Mouse (Mus musculus): ENCODE data around the gene Tut1.

The Tut1 gene

DNA sequence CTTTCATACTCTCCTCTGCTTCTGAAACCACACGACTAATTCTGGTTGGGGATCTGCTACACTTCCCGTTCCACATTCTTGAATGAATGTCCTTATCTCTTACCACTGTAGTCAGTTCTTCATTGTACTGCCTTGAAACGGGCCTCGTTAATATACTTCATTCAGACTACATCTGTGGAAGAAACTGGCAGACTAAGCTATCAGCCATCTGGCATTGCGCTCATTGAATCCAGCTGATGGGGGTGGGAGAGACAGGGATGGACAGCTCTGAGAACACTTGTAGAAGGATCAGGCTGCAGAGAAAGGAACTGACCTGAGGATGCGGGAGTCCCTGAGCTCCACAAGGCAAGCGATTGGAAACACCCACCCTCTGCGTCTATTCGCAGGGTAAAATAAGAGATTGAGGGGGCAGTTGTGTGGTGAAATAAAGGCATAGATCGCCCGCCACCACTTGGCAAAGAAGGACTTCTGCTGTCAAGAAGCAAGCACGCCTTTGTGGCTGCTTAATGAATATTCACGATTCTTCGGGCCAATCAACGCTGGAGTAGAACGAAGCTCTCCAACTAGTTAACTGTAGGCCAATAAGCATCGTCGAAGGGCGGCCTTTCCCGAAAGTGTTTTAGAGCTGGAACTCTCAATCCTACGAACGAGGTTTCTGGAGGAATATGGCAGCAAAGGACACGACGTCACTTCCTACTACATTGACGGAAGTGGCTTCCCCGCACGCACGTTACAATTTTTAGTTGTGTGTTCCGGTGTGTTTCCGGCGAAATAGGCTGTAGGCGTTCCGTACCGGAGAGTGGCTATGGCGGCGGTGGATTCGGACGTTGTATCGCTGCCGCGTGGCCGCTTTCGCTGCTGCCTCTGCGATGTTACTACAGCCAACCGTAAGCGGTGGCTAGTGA, at the start of gene Tut1:
Gene Tut1, plus strand, starts transcription at position 713 of the 905 bp plus-strand sequence.
- DNase-seq (ENCODE audit: low spot score in 2 of 2) = peak; percentile 92

DNA sequence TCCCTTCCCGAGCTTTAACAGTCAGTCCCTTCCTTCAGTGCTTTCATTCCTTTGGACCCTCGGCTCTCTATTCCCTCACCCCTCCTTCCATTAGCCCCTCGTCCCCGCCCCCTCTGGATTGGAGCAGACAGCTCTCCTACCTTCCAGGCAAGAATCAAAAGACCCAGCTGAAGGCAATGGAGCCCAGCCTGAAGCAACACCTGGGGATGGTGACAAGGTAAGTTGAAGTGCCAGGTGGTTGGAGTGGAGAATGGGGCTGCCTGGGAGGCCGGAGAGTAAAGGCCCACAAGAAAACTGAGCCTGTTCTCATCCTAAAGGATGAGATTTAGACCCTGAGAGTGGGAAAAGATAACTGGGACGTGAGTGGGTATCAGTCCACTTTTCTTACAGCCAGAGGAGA, 45.1 kb upstream of the Tut1 start:
- no peak for DNase-seq (ENCODE audit: low spot score in 2 of 2)

DNA sequence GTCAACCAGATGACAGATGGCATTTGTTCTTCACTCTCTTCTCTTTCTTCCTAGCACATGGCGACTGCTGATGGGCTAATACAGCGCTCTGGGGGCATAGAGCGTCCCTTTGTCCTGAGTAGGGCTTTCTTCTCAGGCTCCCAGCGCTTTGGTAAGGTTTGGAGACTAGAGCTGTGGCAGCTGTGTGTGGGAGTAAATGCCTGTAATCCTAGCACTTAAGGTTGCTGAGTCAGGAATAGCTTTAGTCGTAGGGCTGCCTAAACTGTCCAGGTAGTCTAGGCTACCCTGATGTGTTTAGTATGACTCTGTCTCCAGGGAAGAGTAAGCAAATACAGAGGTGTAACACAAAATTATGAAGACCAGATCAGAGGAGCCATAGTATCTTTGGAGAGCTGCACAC, 41.8 kb upstream of the Tut1 start:
- DNase-seq (ENCODE audit: low spot score in 2 of 2) = no peak

DNA sequence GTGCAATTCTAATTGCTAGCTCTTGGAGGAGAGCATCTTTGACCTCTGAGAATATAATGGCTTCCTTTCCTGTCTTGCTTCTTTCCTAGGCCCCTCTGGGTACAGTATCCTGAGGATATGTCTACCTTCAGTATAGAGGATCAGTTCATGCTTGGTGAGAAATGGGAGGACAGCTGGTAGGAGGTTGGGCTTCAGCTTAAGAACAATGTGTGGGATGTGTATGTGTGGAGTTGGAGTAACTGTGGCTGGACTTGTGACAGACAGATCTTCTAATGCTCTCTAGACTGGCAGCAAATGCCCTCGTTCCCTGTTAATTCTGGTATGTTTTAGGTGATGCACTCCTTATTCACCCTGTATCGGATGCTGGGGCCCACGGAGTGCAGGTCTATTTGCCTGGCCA, 39.4 kb upstream of the Tut1 start:
- DNase-seq (ENCODE audit: low spot score in 2 of 2) = no peak

DNA sequence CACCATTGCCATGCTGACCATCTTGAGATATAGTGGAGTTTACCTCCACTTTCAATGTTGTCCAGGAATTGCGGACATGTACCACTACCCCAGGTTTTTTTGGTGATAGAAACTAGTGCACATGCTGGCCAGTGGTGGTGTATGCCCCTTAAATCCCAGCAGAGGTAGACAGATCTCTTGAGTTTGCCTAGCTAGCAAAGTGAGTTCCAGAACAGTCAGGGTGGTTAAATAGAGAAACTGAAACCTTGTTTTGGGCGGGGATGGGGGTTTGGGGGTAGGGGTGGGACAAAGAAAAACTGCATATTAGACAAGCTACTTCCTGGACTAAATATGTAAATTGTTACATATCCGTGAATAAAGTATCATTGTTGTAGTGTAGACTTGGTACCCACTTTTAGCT, 34.6 kb upstream of the Tut1 start:
- no peak for DNase-seq (ENCODE audit: low spot score in 2 of 2)

DNA sequence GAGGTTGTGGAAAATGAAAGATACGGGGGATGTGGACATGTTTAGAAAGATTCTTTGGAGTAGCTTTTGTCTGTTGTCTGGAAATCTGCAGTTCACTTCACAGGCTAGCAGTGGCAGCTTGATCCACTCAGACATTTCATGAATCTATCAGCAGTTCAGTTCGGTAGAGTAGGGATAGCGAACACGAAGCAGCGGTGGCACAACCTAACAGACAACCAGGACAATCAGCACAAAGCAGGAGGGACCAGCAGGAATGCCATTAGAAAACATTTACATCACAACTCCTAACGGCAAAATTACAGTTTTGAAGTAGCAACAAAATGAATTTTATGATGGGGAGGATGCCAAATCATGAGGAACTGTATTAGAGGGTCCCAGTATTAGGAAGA, 34.0 kb upstream of the Tut1 start:
- no peak for DNase-seq (ENCODE audit: low spot score in 2 of 2)

DNA sequence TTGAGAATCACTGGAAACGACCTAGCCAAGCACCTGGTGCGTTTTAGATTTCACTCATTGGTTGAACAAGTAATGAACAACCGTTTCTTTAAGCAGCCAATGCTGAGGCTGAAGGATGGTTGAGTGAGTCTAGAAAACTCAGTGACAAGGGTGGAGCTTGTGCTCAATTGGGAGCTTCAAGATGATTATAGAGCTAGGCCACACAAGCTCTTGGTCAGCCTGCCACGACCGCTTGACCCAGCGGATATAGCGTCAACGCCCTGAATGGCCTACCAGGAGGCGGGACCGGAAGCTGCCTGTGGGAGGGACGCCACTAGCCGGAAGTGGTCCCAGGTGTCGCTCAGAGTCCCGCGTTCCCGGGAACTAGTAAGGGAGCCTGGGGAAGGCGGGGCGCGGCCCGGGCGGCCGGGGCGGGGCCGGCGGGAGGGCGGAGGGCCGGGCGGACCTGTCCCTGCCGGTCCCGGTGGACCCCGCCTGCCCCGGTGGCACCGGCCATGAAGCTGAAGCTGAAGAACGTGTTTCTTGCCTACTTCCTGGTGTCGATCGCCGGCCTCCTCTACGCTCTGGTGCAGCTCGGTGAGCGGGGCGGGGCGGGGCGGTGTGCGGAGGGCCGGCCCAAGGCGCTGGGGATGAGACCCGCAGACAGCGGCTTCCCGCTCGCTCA, 33.4 kb upstream of the Tut1 start, which contains the start of gene B3gat3:
Gene B3gat3, plus strand, starts transcription at position 302 of the 664 bp plus-strand sequence.
- peak; percentile 88 to 91 for DNase-seq (ENCODE audit: low spot score in 2 of 2)

DNA sequence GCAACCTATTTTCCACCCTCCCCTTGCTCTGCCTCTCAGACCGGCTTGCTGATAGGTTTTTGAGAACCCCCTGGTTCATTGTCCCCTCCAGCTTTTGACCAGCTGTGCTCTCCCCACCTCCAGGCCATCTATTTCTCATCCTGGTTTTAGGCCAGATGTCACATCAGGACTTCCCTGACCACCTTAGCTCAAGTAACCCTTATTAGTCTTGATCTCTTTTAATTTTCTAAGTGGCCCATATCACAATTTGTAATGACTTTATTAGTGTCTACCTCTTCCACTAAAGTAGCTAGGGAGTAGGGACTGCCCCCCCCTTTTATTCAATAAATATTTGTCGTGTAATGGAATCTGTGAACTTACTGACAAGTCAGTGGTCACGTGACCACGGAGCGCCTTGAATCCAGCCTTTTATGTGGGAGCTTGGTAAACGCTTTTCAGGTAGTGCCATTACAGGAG, 32.8 kb upstream of the Tut1 start:
- no peak for DNase-seq (ENCODE audit: low spot score in 2 of 2)

DNA sequence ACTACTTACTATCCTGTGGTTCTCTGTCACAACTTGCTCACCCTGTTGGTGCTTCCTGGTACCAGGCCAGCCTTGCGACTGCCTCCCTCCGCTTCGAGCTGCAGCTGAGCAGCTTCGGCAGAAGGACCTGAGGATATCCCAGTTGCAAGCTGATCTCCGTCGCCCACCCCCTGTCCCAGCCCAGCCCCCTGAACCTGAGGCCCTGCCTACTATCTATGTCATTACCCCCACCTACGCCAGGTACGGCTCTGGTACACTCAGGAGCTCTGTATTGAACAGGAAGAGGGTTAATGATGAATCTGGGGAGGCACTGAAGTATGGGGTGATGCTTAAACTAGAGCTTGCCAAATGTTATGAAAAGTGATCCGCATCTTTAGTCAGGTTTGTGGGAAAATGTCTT, 31.9 kb upstream of the Tut1 start:
- DNase-seq (ENCODE audit: low spot score in 2 of 2) = no peak

DNA sequence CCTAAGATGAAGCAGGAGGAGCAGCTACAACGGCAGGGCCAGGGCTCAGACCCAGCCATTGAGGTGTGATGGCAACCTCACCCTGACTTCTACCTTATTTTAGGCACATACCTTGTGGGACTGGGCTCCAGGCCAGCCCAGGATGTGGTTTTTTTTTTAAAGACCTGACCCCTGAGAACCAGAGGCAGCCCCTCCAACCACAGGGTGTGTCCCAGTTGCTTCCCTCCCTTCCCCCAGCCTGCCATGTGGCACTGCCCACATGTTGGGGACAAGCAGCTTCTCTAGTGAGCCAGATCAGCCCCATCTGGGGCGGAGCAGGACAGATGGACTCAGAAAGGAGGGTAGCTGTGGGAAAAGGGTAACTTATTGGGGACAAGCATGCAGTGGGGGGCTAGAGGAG, 26.9 kb upstream of the Tut1 start:
- no peak for DNase-seq (ENCODE audit: low spot score in 2 of 2)

DNA sequence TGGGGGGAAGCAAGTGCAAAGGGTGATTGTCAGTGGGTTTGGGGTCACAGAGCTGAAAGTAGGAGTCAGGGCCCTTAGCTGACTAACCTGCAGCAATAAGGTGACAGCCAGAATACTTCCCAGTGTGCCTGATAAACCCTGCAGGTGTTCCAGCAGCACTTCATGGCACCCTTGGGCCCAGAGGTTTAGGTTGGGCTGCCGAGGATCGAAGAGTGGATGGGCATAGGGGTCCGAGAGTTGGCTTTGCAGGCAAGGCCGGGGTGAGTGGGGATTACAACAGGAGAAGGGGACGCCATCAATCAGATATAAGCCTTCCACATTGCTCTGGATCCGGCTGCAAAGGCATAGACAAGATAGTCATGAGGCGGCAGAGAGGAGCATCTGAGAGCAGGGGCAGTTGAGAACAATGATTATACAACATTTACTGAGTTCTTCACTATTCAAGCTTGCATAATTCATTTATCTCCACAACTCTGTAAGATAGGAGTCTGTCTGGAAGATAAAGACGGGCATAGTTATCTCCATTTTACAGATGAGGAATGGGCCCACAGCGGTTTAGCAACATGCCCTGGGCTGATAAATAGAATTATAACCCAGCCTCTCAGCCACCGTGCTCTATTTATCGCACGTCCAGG, 25.6 kb upstream of the Tut1 start:
- DNase-seq (ENCODE audit: low spot score in 2 of 2) = no peak

DNA sequence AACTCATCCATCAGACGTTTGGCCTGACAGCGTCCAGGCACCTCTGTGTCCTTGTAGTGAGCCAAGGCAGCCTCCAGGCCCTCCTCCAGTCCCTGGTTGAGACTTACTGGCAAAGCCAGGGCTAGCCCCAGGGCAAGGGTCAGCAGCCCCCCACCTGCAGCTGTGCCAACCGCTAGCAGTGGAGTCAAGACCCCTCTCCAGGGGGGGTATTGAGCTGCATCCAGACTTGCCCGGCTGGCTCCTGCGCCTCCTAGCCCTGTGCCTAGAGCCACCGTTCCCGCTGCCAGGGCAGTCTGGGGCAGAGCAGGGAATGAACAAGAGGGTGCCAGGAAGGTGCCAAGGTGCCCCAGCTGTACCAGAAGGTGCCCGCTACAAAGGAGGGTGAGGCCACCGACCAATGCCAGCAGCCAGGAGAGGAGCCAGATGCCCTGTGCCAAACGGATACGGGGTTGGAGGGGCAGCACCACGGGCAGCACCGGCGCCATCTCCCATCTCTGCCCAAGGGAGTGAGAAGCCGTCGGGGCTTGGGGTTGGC, 24.9 kb upstream of the Tut1 start:
- DNase-seq (ENCODE audit: low spot score in 2 of 2) = no peak

DNA sequence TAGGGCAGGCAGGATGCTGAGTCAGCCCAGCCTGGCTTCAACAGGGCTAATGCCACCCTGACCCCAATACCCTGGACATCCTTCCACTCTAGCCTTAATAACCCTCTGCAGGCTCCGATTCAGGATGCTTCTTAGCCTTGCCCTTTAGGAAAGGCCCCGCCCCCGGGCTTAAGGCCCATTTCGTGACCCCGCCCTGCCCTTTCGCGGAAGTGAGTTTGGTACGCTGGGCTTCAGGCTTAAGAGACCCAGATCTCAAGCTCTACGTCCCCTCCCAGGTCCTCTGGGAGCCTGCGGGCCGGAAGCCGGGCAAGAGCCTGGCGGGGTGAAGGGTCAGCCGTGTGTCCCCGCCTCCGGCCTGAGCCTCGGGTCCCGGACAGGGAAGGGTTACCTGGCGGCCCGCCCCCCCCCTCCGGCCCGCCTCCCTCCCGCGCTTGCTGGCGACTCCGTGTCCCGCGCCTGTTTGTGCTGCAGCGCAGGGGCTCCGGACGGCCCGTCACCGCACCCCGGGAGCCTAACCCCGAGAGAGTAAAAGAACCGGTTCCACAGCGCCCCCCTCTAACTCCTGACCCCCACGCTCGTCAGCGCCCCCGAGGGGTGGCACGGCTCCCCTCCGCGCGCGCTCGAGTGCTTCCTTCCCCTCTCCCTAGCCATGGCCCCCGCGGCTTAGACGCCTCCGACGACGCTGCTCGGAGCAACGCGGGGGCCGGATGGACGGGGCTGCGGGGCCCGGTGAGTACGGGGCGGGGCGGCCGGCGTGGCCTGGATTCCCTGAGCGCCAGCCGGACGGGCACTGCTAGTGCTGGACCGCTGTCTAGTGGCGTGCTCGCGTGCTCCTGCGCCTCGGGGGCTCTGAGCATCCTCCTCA, 24.2 kb upstream of the Tut1 start, which contains the start of the genes Rom1 and Eml3:
Gene Rom1, minus strand, starts transcription at position 133 of the 865 bp plus-strand sequence.
Gene Eml3, plus strand, starts transcription at position 329 of the 865 bp plus-strand sequence.
- DNase-seq (ENCODE audit: low spot score in 2 of 2) = peak; percentile 65 to 68

DNA sequence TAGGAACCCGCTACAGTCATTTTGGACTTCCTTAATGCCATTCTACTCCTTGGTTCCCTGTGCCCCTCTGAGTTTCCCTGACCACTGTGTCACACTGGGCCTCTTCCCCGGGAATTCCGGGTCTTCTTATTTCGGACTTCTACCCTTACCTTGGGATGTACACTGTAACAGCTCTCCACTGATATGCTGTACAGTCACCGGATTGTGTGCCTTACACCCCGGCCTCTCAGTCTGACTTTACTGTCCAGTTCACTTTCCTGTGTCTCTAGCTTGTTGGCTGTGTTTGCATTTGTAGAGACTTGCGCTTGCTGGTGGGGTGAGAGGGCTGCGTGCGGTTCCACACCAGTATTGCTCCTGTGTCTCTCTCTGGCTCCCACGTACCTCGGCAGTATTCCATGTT, 23.5 kb upstream of the Tut1 start:
- DNase-seq (ENCODE audit: low spot score in 2 of 2) = no peak

DNA sequence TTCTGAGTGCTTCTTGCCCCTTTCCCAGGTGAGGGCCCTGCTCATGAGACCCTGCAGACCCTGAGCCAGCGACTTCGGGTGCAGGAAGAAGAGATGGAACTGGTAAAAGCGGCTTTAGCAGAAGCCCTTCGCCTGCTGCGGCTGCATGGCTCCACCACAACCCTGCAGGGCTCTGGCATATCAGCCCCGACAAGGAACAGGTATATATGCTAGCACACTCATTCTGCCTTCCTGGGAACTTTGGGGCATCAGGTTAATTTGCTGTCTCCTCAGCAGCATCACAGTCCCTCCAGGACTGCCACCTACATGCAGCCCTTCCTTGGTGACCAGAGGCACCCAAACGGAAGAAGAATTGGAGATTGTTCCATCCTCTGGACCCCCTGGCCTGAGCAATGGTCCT, 22.9 kb upstream of the Tut1 start:
- no peak for DNase-seq (ENCODE audit: low spot score in 2 of 2)

DNA sequence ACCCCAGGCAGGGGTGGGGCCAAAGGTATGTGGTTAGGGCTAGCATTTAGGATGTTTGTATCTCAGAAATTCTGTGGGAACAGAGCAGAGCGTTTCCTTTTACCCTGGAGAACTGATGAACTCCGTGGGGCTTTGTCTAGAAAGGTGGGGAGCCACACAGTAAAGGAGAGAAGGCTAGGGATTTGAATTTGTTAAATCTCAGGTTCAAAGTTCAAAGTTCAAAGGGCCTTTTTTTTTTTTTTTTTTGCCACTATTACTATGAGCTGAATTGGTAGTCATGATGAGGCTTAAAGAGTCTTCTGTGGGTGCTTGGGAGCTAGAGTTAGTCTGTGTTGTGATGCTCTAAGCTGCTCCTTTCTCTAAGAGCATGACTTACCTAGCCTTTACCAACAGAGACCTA, 16.9 kb upstream of the Tut1 start:
- no peak for DNase-seq (ENCODE audit: low spot score in 2 of 2)

DNA sequence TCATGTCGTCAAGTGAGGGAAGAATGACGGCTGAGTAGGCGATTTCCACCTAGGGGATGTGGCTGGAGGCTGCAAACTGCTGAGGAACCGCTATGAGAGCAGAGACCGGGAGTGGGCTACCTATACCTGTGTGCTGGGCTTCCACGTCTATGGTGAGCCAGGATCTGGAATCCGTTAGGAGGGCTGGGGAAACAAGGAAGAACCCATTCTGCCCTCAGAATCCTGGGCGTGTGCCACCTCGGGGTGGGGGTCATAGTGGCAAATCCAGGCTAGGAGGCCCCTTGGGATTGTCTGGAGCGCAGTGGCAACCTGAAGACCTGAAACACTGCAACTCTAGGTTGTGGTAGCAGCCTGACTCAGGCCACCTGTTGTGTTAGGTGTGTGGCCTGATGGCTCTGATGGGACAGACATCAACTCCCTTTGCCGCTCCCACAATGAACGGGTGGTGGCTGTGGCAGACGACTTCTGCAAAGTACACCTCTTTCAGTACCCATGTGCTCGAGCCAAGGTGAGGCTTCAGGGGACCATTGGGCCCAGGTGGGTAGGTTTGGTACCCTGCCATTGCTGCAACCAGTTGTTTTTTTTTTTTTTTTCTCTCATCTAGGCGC, 13.0 kb upstream of the Tut1 start:
- no peak for DNase-seq (ENCODE audit: low spot score in 2 of 2)

DNA sequence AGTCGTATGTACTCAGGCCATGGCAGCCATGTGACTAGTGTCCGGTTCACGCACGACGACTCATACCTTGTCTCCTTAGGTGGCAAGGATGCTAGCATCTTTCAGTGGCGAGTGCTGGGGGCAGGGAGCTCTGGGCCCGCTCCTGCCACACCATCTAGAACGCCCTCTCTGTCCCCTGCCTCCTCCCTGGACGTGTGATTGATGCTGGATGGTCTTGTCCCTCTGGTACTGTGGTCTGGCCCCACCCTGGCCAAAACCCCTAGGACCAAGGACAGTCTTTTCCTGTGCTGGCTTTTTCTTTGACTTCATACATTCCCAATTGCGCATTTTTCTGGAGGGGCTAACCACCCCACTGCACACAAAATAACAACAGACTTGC, 12.5 kb upstream of the Tut1 start:
- DNase-seq (ENCODE audit: low spot score in 2 of 2) = no peak

DNA sequence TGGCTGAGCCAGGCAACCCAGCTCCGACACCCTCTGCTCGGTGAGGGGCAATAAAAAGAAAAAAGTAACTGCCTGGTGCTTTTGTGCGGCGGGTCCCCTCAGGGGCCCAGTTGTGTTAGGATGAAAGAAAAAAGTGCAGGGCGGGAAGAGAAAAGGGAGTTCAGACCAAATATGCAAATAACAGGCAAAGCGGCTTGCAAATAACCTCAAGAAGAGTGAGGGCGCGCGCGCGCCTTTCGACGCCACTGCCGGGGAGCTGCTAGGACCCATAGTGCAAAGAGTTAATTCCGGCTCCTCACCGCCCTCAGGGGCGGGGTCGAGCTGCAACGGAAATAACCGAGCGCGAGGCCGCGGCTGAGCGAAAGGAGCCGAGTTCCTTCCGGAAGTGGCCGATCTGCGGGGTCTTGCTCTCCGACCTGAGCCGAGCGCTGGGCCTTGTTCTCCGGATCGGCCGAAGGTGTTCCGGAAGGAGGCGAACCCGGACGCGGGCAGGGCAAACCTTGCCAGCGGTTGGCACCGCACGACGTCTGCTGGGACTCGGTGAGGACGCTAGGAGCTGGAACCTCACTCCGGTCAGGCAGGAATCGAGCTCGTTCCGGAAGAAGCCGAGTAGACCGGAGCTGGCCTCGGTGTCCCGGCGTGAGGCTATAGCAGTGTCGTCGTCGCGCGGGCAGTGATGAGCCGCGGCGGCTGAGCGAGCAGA, 12.0 kb upstream of the Tut1 start, which contains the start of gene Mta2:
Gene Mta2, plus strand, starts transcription at position 361 of the 703 bp plus-strand sequence.
- DNase-seq (ENCODE audit: low spot score in 2 of 2) = peak; percentile 91 to 96

All from frontal cortex, postnatal 10 days (tissue).